Mouse (Mus musculus) E14TG2a.4 (cell line): ENCODE results near the gene Clint1.

Source experiments
- H3K27me3 ChIP-seq: 2 replicates; pipeline ENCODE4 v1.6.1; 2014; ENCODE audit warnings: low read length, control low read depth; ENCODE audit not compliant: insufficient read depth
- H3K36me3 ChIP-seq: 2 replicates; pipeline ENCODE4 v1.6.1; 2014; ENCODE audit warnings: low read length, control low read depth; ENCODE audit not compliant: insufficient read depth
- H3K4me1 ChIP-seq: replicated peaks from 2 replicates; pipeline ENCODE4 v1.6.1; 2014; ENCODE audit warnings: low read depth, low read length, control low read depth
- H3K4me3 ChIP-seq: replicated peaks from 2 replicates; pipeline ENCODE4 v1.5.1; 2014; ENCODE audit warnings: mild to moderate bottlenecking, low read length
- H3K9me3 ChIP-seq: 2 replicates; pipeline ENCODE4 v1.6.1; 2014; ENCODE audit warnings: low read length, control low read depth
- CTCF ChIP-seq: conservative IDR thresholded peaks from 2 replicates; pipeline ENCODE4 v1.5.1; 2014; ENCODE audit warnings: low read length
- NANOG ChIP-seq: IDR thresholded peaks from 2 replicates; pipeline ENCODE4 v1.6.1; 2014; ENCODE audit warnings: borderline replicate concordance, low read length, mixed read lengths
- POU5F1 ChIP-seq: IDR thresholded peaks from 2 replicates; pipeline ENCODE4 v1.6.1; 2014; ENCODE audit warnings: low read length, borderline replicate concordance

The Clint1 gene

GRCm38 (mm10) chr11:45959598-45959997 lies 107.7 kb downstream of the Clint1 start:
- H3K27me3 ChIP-seq, result no peaks in the 10 kb centered on the region
- H3K36me3 ChIP-seq, result no peaks in the 10 kb centered on the region
- peaks cover 6% of the 10 kb centered on the region for H3K4me1 ChIP-seq
- peaks cover 33% of the 10 kb centered on the region for H3K9me3 ChIP-seq
- TF ChIP-seq POU5F1, result no peak
- peak; percentile 12; the same call in 1 of the 2 replicates for TF ChIP-seq CTCF
- H3K4me3 ChIP-seq, result no peak overlapping the region

- Histone ChIP-seq H3K36me3 (no peaks in the 10 kb centered on the region), H3K4me1 (peaks cover 3% of the 10 kb centered on the region; the same call in 1 of the 2 replicates), H3K27me3 (no peaks in the 10 kb centered on the region), H3K4me3 (no peak overlapping the region), H3K9me3 (peaks cover 36% of the 10 kb centered on the region)
- TF ChIP-seq POU5F1, result no peak
- no peak for TF ChIP-seq NANOG
Measured at GRCm38 (mm10) chr11:45960003-45960402, 108.2 kb downstream of the Clint1 start.
